Mouse (Mus musculus) myocyte (in vitro differentiated cells): ENCODE measurements at regions not wholly inside any gene's neighbourhood (a gene's known extent, or its start where the extent isn't known, plus 50 kb on each side); places are given as distances from the start of the nearest gene placed in this dataset.

Source experiments
- MAX ChIP-seq: IDR thresholded peaks from one replicate; pipeline ENCODE4 v1.6.1; 2011; ENCODE audit warnings: low read depth, mild to moderate bottlenecking, control low read depth
- POLR2A ChIP-seq: IDR thresholded peaks from one replicate; pipeline ENCODE4 v1.6.1; 2011; ENCODE audit warnings: low read depth, mild to moderate bottlenecking, control low read depth, moderate library complexity; ENCODE audit not compliant: insufficient read length
- POLR2AphosphoS2 ChIP-seq: IDR thresholded peaks from one replicate; pipeline ENCODE4 v1.6.1; 2011; ENCODE audit warnings: low read depth, control low read depth; ENCODE audit not compliant: insufficient read length
- REST ChIP-seq: IDR thresholded peaks from one replicate; pipeline ENCODE4 v1.6.1; 2011; ENCODE audit warnings: mild to moderate bottlenecking, control low read depth, moderate library complexity; ENCODE audit not compliant: insufficient read depth, insufficient read length
- TCF12 ChIP-seq: IDR thresholded peaks from one replicate; pipeline ENCODE4 v1.6.1; 2011; ENCODE audit warnings: mild to moderate bottlenecking, control low read depth; ENCODE audit not compliant: poor library complexity, insufficient read depth, severe bottlenecking
- TCF3 ChIP-seq: IDR thresholded peaks from one replicate; pipeline ENCODE4 v1.6.1; 2011; ENCODE audit warnings: low read depth, control low read depth; ENCODE audit not compliant: insufficient read length

GRCm38 (mm10) chr3:117044809-117045208 lies 76.0 kb upstream of the Palmd start:
- TF ChIP-seq POLR2A (no peak), MAX (no peak), TCF12 (no peak), POLR2AphosphoS2 (no peak), REST (no peak), TCF3 (no peak)
